Mouse (Mus musculus) limb, embryonic 10.5 days (tissue): ENCODE measurements around the gene Iars. TPM values are rescaled to one million over a fixed set of nuclear protein-coding genes. Genes with fewer than 3 reads are reported as not detected.

Source experiments
- DNase-seq: peaks from one replicate; pipeline ENCODE4 v3.0.0-alpha.2; 2017; ENCODE audit warnings: low spot score
- H3K27ac ChIP-seq: fragments of 300-500 bp; sonication (generic); 2 replicates; pipeline ENCODE4 v1.5.1; 2016; ENCODE audit warnings: mild to moderate bottlenecking
- H3K27me3 ChIP-seq: fragments of 300-500 bp; sonication (generic); 2 replicates; pipeline ENCODE4 v1.6.1; 2016; ENCODE audit warnings: low read depth, mild to moderate bottlenecking; ENCODE audit not compliant: poor library complexity, severe bottlenecking
- H3K36me3 ChIP-seq: fragments of 300-500 bp; sonication (generic); 2 replicates; pipeline ENCODE4 v1.6.1; 2016; ENCODE audit warnings: mild to moderate bottlenecking, moderate library complexity
- H3K4me1 ChIP-seq: fragments of 300-500 bp; sonication (generic); 2 replicates; pipeline ENCODE4 v1.6.1; 2016
- H3K4me3 ChIP-seq: fragments of 300-500 bp; sonication (generic); 2 replicates; pipeline ENCODE4 v1.5.1; 2016; ENCODE audit warnings: mild to moderate bottlenecking, moderate library complexity
- H3K9me3 ChIP-seq: fragments of 300-500 bp; sonication (generic); replicated peaks from 2 replicates; pipeline ENCODE4 v1.6.1; 2016; ENCODE audit warnings: mild to moderate bottlenecking
- WGBS: fragments of 180-500 bp; shearing (Covaris S2); methylation state at CpG from one replicate; pipeline ENCODE4 v1.1.7; 2016; 5-methylcytosine and 5-hydroxymethylcytosine counted together
- polyA plus RNA-seq: library from polyadenylated mRNA; unstranded; fragments of >200 nt; fragmentation: Nextera tagmentation; extraction: Ambion mirVana; gene quantifications from 2 replicates; pipeline ENCODE4 v1.2.1, GENCODE M21; 2016

Iars gene
- polyA plus RNA-seq: 106 and 117 TPM in 2 replicates

DNA sequence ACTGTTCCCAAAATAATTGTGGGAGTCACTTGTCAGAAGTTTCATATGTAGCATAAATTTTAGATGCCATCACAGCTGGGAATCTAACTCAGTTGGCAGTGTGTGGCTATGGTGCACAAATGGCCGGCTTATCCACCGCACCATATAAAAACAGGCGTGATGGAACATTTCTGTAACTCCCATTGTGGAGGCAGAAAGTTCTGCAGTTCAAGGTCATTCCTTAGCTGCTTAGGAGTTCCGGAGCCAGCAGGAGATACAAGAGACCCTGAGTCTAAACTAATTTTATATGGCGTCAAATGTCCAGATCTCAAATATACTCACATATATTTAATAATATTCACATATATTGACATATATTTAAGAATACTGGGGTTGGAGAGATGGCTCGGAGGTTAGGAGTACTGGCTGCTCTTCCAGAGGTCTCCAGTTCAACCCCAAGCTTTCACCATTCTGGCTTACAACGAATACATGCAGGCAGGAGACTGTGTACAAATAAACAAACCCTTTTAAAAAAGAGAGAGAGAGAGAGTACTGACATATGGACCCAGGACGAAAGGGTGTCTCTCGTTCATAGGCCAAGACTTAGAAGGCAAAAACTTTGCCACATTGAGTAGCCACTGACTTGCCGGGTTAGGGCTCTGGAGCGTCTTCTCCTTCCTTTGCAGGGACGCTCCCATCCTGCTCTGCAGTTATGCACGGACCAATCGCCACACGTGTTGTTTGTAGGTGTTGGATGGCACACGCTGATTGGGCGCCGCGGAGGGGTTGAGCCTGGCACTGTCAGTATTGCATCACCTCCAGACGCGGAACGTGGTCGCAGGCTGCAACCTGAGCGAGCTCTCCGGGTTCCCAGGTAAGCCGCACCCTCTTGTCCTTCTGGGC, at the start of gene Iars:
TSS of gene Iars (plus strand) at position 750 of the 882 bp plus-strand sequence.
- WGBS: 6% methylated on average over 26 of the region's 26 CpGs
- peaks cover 45% of the 10 kb centered on the region for H3K36me3 ChIP-seq
- peak; percentile 99 for DNase-seq
- peak within 1 kb of the TSS; percentile 84 for H3K4me3 ChIP-seq
- H3K4me1 ChIP-seq: peaks cover 19% of the 10 kb centered on the region
- H3K9me3 ChIP-seq: no peaks in the 10 kb centered on the region
- no peaks in the 10 kb centered on the region for H3K27me3 ChIP-seq
- H3K27ac ChIP-seq: peak within 1 kb of the TSS; percentile 88

DNA sequence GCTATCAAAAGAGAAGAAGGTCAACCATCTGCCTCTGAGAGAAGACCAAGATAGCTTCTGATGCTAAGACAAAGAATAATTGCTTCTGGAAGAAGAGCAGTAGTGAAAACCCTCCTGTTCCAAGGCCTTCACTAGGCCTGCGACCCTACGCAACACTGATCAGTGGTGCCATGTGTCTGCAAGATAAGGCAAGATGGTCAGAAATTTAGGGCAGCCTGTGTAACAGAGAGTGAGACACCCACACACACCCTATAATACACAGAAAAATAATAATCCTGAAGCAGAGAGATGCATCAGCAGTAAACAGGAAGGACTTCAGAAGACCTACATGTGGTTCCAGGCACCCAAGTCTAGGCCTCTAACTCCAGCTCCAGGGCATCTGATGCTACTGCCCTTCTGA, 41.9 kb upstream of the Iars start:
- H3K4me3 ChIP-seq: no peak overlapping the region
- no peaks in the 10 kb centered on the region for H3K4me1 ChIP-seq
- H3K27ac ChIP-seq: no peak overlapping the region
- WGBS: 94% methylated on average over 2 of the region's 2 CpGs
- no peaks in the 10 kb centered on the region for H3K9me3 ChIP-seq
- no peak for DNase-seq
- peaks cover 15% of the 10 kb centered on the region for H3K36me3 ChIP-seq
- no peaks in the 10 kb centered on the region for H3K27me3 ChIP-seq

DNA sequence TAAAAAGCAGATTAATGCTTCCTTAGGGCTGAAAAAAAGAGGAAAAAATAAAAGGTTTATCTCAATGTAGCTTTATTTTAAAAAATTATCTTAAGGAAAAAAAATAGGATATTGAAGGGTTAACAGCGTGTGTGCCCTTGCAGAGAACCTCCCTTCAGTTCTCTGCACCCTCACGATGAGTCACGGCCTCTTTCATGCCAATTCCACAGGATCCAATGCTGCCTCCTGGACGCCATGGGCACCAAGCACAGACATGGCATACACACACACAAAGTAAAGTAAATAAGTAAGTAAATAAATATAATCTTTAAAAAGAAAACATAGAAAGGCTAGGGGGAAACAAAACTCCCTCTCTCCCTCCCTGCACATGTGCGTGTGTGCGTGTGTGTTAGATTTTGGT, 39.2 kb upstream of the Iars start:
- H3K4me1 ChIP-seq: no peaks in the 10 kb centered on the region
- DNase-seq: no peak
- 86% methylated on average over 6 of the region's 6 CpGs for WGBS
- 0 out of 2 replicates have a peak, but pooled peaks cover 10% of the 10 kb centered on the region for H3K36me3 ChIP-seq
- no peak overlapping the region for H3K4me3 ChIP-seq
- no peaks in the 10 kb centered on the region for H3K9me3 ChIP-seq
- H3K27ac ChIP-seq: no peak overlapping the region
- no peaks in the 10 kb centered on the region for H3K27me3 ChIP-seq

DNA sequence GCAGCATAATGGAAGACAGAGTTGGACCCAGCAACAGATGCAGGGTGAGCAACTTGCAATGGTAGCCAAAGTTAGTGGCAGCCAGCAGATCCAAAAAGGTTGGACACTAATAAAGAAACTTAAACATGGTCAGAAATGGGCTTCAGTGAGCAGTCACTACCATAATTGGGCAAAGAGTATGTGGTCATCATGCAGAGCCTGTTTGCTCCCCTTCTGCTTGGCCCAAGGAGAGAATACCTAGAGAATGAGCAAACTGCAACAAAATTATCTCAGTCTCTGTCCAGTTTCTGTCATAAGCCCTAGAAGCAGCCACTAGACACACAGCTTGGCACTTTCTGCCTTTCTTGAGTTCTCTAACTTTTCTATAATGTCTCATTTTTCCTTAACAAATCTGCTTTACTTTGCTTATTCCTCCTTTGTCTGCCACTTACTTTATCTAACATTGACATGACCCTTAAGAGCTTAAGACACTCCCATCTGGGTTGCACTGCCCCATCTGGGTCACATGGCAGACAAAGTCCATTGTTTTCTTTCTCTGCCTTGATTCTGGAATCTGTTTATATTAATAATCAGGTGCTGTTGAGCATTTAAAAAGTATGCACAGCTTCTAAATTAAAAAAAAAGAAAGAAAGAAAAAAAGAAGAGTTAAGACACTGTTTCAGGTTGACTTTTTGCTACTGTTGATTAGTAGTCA, 38.1 kb upstream of the Iars start:
- H3K9me3 ChIP-seq: no peaks in the 10 kb centered on the region

DNA sequence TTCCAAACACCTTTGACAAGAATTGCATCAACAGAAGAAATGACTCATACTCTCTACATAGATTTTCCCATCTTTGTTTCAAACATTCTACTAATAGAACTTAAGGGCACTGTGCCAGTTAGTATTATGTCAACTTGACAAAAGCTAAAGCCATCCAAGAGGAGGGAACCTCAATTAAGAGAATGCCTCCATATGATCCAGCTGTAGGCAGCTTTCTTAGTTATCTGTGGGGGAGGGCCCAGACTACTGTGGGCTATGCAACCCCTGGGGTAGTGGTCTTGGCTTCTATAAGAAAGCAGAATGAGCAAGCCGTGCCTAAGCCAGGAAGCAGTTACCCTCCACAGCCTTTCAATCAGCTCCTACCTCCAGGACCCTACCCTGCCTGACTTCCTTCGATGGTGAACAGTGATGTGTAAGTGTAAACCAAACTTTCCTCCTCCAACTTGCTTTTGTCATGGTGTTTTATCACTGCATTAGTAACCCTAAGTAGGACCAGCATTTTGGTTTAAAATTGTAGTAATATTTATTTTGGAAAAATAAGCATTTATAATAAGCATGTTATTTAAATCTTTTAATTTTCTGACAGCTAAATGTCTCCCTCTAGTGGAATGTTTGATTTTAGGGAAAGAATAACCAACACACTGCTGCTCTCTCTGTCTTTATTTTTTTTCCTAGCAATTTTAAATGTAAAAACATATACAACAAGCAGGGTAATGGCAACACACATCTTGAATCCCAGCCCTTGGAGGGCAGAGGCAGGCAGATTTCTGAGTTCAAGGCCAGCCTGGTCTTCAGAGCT, 37.0 kb upstream of the Iars start:
- no peak overlapping the region for H3K27ac ChIP-seq

More for the DNA sequence above, 38.1 kb upstream of the Iars start:
- H3K27me3 ChIP-seq: no peaks in the 10 kb centered on the region
- H3K4me1 ChIP-seq: no peaks in the 10 kb centered on the region
- H3K36me3 ChIP-seq: 0 out of 2 replicates have a peak, but pooled peaks cover 8% of the 10 kb centered on the region
- H3K27ac ChIP-seq: no peak overlapping the region
- H3K4me3 ChIP-seq: no peak overlapping the region
- no peak for DNase-seq

DNA sequence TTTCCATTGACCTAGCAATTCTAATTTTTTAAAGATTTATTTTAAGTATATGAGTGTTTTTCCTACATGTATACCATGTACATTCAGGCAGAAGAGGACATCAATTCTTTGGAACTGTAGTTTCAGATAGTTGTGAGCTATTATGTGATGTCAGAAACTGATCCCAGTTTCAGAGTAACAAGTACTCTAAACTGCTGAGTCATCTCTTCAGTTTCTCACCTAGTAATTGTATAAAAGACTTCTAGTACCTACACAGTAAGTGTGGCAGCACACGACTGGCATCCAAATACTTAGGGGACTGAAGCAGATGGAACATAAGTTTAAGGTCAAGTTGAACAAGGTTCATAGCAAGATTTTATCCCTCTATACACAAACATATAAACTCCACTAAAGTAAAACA, 35.9 kb upstream of the Iars start:
- no peak for DNase-seq
- no peaks in the 10 kb centered on the region for H3K4me1 ChIP-seq
- no peaks in the 10 kb centered on the region for H3K9me3 ChIP-seq
- 0 out of 2 replicates have a peak, but pooled peaks cover 5% of the 10 kb centered on the region for H3K36me3 ChIP-seq
- no peak overlapping the region for H3K27ac ChIP-seq
- no peak overlapping the region for H3K4me3 ChIP-seq
- H3K27me3 ChIP-seq: no peaks in the 10 kb centered on the region
- 88% methylated on average over 1 of the region's 1 CpGs for WGBS

More for the DNA sequence above, 37.0 kb upstream of the Iars start:
- no peaks in the 10 kb centered on the region for H3K27me3 ChIP-seq
- no peak overlapping the region for H3K4me3 ChIP-seq
- H3K9me3 ChIP-seq: no peaks in the 10 kb centered on the region
- no peak for DNase-seq
- H3K36me3 ChIP-seq: 0 out of 2 replicates have a peak, but pooled peaks cover 7% of the 10 kb centered on the region
- no peaks in the 10 kb centered on the region for H3K4me1 ChIP-seq
- WGBS: 91% methylated on average over 2 of the region's 2 CpGs

DNA sequence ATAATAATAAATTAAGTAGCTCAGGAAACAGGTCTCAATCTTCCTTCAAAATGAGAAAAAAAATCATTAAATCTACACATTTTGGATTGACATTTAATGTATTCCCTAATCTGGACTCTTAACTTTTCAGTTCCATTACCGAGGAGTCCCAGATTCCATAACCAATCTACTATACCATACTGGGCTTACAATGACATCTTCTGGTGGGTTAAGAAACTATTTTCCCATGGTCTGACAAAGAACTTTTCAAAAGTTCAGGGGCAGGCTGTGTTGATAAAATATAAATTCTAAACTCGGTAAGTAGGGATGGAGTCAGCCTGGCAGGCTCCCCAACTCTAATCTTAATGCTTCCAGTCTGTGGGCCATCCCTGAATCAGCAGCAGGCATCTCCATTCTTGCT, 30.8 kb upstream of the Iars start:
- Histone ChIP-seq H3K4me3 (peak overlapping the region; percentile 84; the same call in 1 of the 2 replicates), H3K4me1 (peaks cover 12% of the 10 kb centered on the region; the same call in 1 of the 2 replicates), H3K27ac (no peak overlapping the region), H3K27me3 (no peaks in the 10 kb centered on the region), H3K36me3 (peaks cover 13% of the 10 kb centered on the region), H3K9me3 (no peaks in the 10 kb centered on the region)
- DNase-seq: no peak
- WGBS: 73% methylated on average over 2 of the region's 2 CpGs

DNA sequence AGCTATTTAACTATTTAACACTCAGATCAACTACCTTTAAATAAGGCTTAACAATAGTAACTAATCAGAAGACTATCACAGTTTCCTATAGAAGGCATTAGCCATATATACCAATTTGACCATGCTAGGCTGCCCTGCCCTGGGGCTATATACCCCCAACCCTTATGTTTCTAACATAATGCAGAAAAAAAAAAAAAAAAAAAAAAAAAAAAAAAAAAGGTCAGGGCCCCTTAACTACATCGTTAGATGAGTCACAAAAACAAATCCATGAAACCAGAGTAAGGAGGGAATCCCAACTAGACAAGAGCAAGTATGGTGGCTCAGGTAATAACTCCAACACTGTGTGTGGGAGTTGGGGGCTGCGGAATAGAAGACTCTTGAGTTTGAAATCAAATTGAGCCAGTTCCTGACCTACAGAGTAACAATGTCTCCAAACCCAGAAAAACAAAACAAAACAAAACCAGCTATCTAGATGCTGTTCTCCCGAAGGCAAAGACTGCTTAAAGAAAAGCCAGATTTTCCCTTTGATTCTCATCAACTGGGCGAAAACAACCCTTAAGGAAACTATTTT, 30.0 kb upstream of the Iars start:
- H3K9me3 ChIP-seq: no peaks in the 10 kb centered on the region

DNA sequence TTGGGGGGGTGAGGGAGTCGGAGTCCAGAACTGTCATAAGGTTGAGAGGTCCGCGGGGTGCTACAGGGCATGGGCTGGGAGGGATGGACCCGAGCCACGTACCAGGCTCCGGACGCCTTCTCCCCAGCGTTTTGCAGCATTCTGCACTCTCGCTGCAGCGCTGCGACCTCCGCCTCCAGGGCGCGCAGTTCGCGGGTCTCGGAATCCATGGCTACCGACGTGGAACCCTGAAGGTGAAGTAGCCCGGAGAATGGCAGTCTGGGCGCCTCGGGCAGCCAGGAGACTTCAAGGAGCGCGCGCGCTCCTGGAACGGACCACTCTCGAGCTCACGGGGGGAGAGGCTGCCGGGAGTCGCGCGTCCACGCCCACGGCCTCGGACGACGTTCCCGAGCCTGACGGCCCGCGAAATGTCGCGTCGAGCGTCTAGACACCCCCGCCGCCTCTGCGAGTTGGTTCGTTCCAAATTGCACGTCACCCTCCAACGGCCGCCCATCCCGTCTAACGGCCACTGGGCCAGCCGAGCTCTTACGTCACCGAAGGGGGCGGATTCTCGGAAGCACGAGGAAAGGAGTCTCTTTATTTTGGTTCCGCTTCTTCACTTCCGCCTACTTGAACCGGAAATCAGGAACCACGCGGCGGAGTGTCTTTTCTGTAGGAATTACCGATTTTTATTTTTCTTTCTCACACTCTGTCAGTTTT, 29.3 kb upstream of the Iars start, which contains the start of the genes Cenpp and Nol8:
TSS of gene Cenpp (minus strand) at position 305 of the 699 bp plus-strand sequence.
TSS of gene Nol8 (plus strand) at position 598 of the 699 bp plus-strand sequence.
- WGBS: under 1% methylated on average over 68 of the region's 68 CpGs
- Histone ChIP-seq H3K4me1 (peaks cover 12% of the 10 kb centered on the region; the same call in 1 of the 2 replicates), H3K4me3 (peak within 1 kb of the TSS; percentile 84), H3K27me3 (no peaks in the 10 kb centered on the region), H3K36me3 (peaks cover 27% of the 10 kb centered on the region), H3K9me3 (no peaks in the 10 kb centered on the region), H3K27ac (peak within 1 kb of the TSS; percentile 84)
- peak; percentile 99 for DNase-seq

More for the DNA sequence above, 30.0 kb upstream of the Iars start:
- no peaks in the 10 kb centered on the region for H3K27me3 ChIP-seq
- peak overlapping the region; percentile 84 for H3K4me3 ChIP-seq
- H3K27ac ChIP-seq: peak overlapping the region; percentile 84
- H3K36me3 ChIP-seq: peaks cover 19% of the 10 kb centered on the region
- peaks cover 12% of the 10 kb centered on the region; the same call in 1 of the 2 replicates for H3K4me1 ChIP-seq
- WGBS: 4% methylated on average over 4 of the region's 4 CpGs
- no peak for DNase-seq

DNA sequence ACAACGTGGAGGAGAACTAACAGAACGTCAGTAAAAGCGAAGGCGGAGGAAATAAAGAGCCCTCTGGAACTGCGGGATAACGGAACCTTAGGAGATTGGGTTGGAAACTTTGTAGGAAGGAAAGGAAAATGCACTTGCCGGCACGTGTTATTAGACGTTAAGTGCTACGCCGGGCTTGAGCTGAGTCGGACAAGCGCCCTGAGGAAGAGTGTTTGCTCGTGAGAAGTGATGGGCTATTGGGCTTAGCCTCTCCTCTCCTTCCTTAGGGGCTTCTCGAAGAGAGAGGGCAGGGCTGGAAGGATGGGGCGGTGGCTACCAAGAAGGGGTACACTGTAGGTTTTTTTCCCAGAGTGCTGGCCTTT, 28.7 kb upstream of the Iars start:
- 0% methylated on average over 16 of the region's 16 CpGs for WGBS
- Histone ChIP-seq H3K36me3 (peaks cover 30% of the 10 kb centered on the region), H3K4me3 (peak overlapping the region; percentile 84), H3K27me3 (no peaks in the 10 kb centered on the region), H3K9me3 (no peaks in the 10 kb centered on the region), H3K27ac (peak overlapping the region; percentile 75), H3K4me1 (peaks cover 12% of the 10 kb centered on the region; the same call in 1 of the 2 replicates)
- DNase-seq: no peak

DNA sequence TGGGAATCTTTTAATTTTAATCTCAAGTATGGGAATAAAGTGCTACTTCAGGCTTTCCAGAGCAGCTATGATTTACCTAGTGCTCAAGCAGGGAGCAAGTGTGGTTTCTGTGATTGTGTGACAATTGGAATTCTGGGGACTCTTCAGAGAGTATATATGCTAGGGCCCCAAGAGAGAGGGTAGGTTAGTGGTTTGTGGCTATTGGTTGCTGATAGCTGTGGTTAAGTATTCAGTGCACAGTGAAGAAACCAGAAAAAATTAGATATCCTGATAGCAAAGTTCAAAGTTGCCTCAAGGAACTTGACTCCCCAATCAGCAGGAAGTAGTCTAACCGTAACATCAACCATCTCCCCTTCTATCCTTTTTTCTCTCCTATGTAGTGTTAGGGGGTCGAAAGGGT, 4.1 kb upstream of the Iars start:
- 93% methylated on average over 2 of the region's 2 CpGs for WGBS
- H3K4me1 ChIP-seq: peaks cover 7% of the 10 kb centered on the region
- H3K4me3 ChIP-seq: no peak overlapping the region
- no peak for DNase-seq
- no peak overlapping the region for H3K27ac ChIP-seq
- no peaks in the 10 kb centered on the region for H3K27me3 ChIP-seq
- H3K36me3 ChIP-seq: peaks cover 64% of the 10 kb centered on the region
- H3K9me3 ChIP-seq: no peaks in the 10 kb centered on the region
